Mouse (Mus musculus) cortical plate, adult 2 months (tissue): ENCODE data around the gene Sprtn. TPM values are rescaled to one million over a fixed set of nuclear protein-coding genes. Genes with fewer than 3 reads are reported as not detected.

ENCODE experiments used
- H3K27ac ChIP-seq: fragments of 200-500 bp; 2 replicates; pipeline ENCODE4 v1.5.1; 2012; ENCODE audit warnings: low read length, control low read depth, inconsistent platforms; ENCODE audit not compliant: insufficient read depth
- H3K4me1 ChIP-seq: fragments of 200-500 bp; 2 replicates; pipeline ENCODE4 v1.6.1; 2011; ENCODE audit warnings: low read length; ENCODE audit not compliant: control insufficient read depth, insufficient read depth
- H3K4me3 ChIP-seq: fragments of 200-500 bp; 2 replicates; pipeline ENCODE4 v1.5.1; 2011; ENCODE audit warnings: mild to moderate bottlenecking, low read length, control low read depth; ENCODE audit not compliant: insufficient read depth
- CTCF ChIP-seq: fragments of 200-500 bp; IDR thresholded peaks from 2 replicates; pipeline ENCODE4 v1.5.1; 2011; ENCODE audit warnings: mild to moderate bottlenecking, control low read depth, low read length; ENCODE audit not compliant: insufficient read depth; ENCODE audit errors: extremely low read depth
- POLR2A ChIP-seq: fragments of 200-500 bp; IDR thresholded peaks from 2 replicates; pipeline ENCODE4 v1.6.1; 2011; ENCODE audit warnings: mild to moderate bottlenecking, low read length, control low read depth; ENCODE audit not compliant: insufficient read depth; ENCODE audit errors: extremely low read depth
- polyA plus RNA-seq: library from polyadenylated mRNA; depleted of rRNA; stranded (reverse); fragments of >200 nt; gene quantifications from 2 replicates; pipeline ENCODE4 v1.2.3, GENCODE M21; 2012; rRNA removed

Gene Sprtn
- polyA plus RNA-seq: 16.3 and 17.3 TPM in 2 replicates

- TF ChIP-seq CTCF (no peak), POLR2A (peak; percentile 89)
- H3K4me1 ChIP-seq: peaks cover 12% of the 10 kb centered on the region
- peak within 1 kb of the TSS; percentile 67 for H3K27ac ChIP-seq
- peak within 1 kb of the TSS; percentile 92 for H3K4me3 ChIP-seq
Measured at GRCm38 (mm10) chr8:124897386-124898250, at the start of gene Sprtn, which contains the start of gene Exoc8. TSS of gene Sprtn (plus strand) at chr8:124897886. TSS of gene Exoc8 (minus strand) at chr8:124897705.

GRCm38 (mm10) chr8:124853511-124853910, 44.2 kb upstream of the Sprtn start:
- Histone ChIP-seq H3K4me3 (no peak overlapping the region), H3K4me1 (no peaks in the 10 kb centered on the region), H3K27ac (no peak overlapping the region)
- no peak for TF ChIP-seq POLR2A
- no peak for TF ChIP-seq CTCF

GRCm38 (mm10) chr8:124859466-124859865, 38.2 kb upstream of the Sprtn start:
- H3K27ac ChIP-seq: no peak overlapping the region
- TF ChIP-seq CTCF (peak; percentile 25; the same call in 1 of the 2 replicates), POLR2A (no peak)
- H3K4me1 ChIP-seq: peaks cover 3% of the 10 kb centered on the region

GRCm38 (mm10) chr8:124860188-124860587, 37.5 kb upstream of the Sprtn start:
- no peak overlapping the region for H3K27ac ChIP-seq
- TF ChIP-seq CTCF: no peak
- no peak for TF ChIP-seq POLR2A
- H3K4me1 ChIP-seq: peaks cover 3% of the 10 kb centered on the region
- H3K4me3 ChIP-seq: no peak overlapping the region

More at GRCm38 (mm10) chr8:124859466-124859865, 38.2 kb upstream of the Sprtn start:
- H3K4me3 ChIP-seq: no peak overlapping the region

GRCm38 (mm10) chr8:124862321-124863162, 35.1 kb upstream of the Sprtn start, which contains the start of the genes Gnpat and 2810004N23Rik:
TSS of gene Gnpat (plus strand) at chr8:124863033.
TSS of gene 2810004N23Rik (minus strand) at chr8:124863120.
- Histone ChIP-seq H3K4me1 (peaks cover 3% of the 10 kb centered on the region), H3K27ac (peak within 1 kb of the TSS; percentile 64), H3K4me3 (peak within 1 kb of the TSS; percentile 85)
- peak; percentile 81 for TF ChIP-seq POLR2A
- no peak for TF ChIP-seq CTCF

GRCm38 (mm10) chr8:124863163-124863677, 34.5 kb upstream of the Sprtn start:
- Histone ChIP-seq H3K4me1 (peaks cover 3% of the 10 kb centered on the region), H3K4me3 (peak overlapping the region; percentile 85), H3K27ac (peak overlapping the region; percentile 20)
- TF ChIP-seq CTCF (no peak), POLR2A (no peak)

GRCm38 (mm10) chr8:124863729-124864128, 34.0 kb upstream of the Sprtn start:
- H3K4me3 ChIP-seq: peak overlapping the region; percentile 85
- TF ChIP-seq CTCF: no peak
- TF ChIP-seq POLR2A: no peak
- no peak overlapping the region for H3K27ac ChIP-seq
- peaks cover 3% of the 10 kb centered on the region for H3K4me1 ChIP-seq

- no peak overlapping the region for H3K27ac ChIP-seq
- TF ChIP-seq POLR2A (no peak), CTCF (no peak)
- peaks cover 3% of the 10 kb centered on the region for H3K4me1 ChIP-seq
- H3K4me3 ChIP-seq: no peak overlapping the region
Measured at GRCm38 (mm10) chr8:124866669-124867068, 31.0 kb upstream of the Sprtn start.

GRCm38 (mm10) chr8:124867126-124867525, 30.6 kb upstream of the Sprtn start:
- TF ChIP-seq POLR2A: no peak
- no peak for TF ChIP-seq CTCF
- peaks cover 3% of the 10 kb centered on the region for H3K4me1 ChIP-seq
- H3K4me3 ChIP-seq: no peak overlapping the region
- no peak overlapping the region for H3K27ac ChIP-seq
